Mouse (Mus musculus) cerebellum, adult 11-12 months (tissue): ENCODE measurements around the gene Rab7.
"Not testable (repeated sequence)": the region's sequence is repeated elsewhere in the genome, so short reads cannot be mapped to it uniquely, and the experiment has no call there.

Experiments used
- DNase-seq: peaks from one replicate; pipeline ENCODE4 v3.0.0; 2022

Rab7 gene

GRCm38 (mm10) chr6:87997706-87998265 is 47.3 kb downstream of the Rab7 start:
- peak; percentile 63 for DNase-seq

DNA sequence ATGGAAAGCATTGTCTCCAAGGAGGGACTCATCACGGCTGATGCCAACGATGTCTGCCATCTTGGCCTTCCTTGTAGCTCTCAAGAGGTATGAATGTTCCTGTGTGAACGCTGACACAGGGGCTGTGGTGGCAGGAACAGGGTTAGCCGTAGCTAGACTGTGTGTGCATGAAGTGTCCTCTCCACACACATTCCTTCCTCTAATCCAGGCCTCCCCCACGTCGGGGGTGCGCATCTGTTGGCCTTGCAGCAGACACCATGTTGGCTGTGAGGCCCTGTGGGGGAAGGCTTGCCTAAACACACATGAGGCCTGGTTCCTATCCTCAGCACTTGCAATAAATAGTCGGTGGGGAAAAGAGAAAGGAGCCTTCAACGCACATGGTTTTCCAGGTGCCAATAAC is 48.5 kb downstream of the Rab7 start:
- DNase-seq = no peak

GRCm38 (mm10) chr6:87995519-87995918 is 49.6 kb downstream of the Rab7 start:
- no peak for DNase-seq

- no peak for DNase-seq
Observed at GRCm38 (mm10) chr6:87993790-87994571, 51.1 kb downstream of the Rab7 start.

DNA sequence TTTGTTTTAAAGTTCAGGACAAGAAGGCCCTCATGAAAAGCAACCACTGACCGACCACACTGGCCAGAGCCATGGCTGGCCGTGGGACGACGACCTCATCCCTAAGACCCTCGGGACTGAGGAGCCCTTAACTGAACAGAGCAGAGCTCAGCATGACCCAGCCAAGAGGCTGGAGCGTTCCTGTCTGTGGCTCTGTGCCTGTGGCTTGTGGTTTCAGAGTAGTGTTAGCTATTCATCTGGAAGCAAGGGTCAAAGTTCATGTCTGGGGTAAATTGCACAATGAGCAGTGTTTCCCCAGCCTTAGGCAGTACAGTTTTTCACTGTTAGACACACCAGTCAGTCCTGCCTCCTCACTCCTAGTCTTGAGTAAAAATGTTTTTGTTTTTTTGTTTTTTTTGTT is 52.3 kb downstream of the Rab7 start:
- no peak for DNase-seq

GRCm38 (mm10) chr6:87991886-87992285 is 53.2 kb downstream of the Rab7 start:
- no peak for DNase-seq

DNA sequence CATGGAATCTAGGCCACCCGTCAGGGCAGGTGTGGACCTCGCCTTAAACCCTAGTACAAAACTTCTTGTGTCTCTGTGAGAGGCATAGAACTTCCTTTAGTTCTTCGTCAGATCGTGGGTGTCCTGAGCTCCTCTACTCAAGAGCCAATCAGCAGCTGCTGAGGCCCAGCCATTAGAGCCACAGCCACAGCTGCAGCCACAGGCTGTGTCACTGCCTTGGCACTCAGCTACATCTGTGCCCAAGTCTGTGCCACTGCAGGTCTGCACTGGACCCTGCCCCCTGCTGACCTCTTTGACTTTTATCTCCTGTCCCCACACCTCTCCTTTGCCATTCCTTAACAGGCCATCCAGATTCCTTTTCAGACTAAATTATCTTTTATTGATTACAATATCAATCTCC is 53.9 kb downstream of the Rab7 start:
- no peak for DNase-seq

DNA sequence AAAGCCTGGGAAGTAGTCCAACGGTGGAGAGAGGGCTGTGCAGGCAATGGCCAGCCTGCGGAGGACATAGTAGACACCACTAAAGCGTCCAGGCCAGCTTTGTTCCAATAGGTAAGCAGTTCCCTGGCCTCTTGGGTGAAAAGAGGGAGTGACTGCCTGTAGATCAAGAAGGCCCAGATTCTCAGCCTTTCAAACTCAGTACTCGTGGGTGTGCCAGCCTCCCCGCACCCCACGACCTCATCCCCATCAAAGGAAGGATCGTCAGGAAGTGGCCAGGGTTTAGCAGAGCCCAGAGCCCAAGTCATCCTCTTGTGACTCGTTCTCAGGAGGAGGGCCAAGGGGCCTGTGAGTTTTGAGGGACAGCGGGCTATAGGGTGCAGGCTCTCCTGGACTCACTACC is 62.6 kb downstream of the Rab7 start:
- no peak for DNase-seq

DNA sequence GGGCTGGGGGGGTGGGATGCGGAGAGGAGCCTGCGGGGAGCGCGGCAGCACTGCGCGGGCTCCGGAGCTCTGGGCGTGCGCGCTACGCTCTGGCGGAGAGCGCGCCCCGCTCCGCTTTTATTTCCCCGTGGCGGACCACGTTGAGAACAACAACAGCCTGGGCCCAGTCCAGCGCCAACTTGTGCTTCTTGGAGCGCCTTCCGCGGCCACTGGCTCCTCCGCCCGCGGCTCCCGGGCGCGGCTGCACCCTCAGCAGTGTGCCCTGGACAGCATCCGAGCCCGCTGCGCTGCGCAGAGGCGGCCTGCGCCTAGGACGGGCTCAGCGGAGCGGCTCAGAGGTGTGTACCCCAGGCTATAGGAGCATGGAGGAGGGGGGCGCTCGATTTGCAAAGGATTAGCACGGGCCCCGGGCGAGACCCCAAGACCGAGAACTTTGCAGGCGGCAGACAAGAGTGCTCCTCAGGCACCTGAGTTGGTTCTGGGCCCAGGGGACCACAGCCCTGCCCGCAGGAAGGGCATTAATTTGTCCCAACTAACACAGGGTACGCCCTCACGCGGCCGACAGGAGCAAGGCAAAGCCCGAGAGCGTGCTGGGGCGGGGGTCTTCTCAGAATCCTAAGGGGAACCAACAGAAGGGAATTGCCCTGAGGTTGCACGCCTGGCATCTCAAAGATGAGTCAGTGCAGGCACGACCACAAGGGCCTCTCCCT is 63.4 kb downstream of the Rab7 start, which contains the start of gene H1fx:
Gene H1fx (minus strand): TSS at position 91 of the 710 bp plus-strand sequence.
- DNase-seq = peak; percentile 75

- no peak for DNase-seq
Observed at GRCm38 (mm10) chr6:87981030-87981485, 64.0 kb downstream of the Rab7 start.

DNA sequence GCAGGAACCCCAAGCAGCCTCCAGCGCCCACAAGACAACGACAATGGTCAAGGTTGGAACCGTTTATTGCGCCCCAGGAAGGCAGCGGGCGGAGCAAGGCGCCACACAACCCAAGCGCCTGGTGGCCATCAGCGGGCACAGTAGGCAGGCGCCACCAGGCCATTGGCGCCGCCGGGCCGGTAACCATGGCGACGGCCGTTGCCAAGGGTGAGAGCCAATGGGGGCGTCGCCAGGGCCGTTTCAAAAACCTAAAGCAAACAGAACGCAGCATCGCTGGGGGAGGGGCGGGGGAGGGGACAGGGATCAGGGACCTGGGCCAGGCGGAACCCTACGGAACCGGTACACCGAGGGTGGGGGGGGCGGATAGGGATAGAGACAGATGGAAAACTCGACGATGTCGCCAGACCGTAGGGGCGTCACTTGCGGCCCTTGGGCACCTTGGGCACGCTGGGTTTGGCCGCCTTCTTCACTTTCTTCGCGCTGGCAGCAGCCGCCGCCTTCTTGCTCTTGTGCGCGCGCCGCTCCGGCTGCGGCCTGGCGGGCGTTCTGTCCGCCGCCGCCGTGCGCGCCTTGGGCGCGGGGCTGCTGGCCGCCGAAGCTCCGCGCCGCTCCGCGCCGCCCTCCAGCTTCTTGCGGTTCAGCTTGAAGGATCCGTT is 64.6 kb downstream of the Rab7 start:
- peak; percentile 84 for DNase-seq

DNA sequence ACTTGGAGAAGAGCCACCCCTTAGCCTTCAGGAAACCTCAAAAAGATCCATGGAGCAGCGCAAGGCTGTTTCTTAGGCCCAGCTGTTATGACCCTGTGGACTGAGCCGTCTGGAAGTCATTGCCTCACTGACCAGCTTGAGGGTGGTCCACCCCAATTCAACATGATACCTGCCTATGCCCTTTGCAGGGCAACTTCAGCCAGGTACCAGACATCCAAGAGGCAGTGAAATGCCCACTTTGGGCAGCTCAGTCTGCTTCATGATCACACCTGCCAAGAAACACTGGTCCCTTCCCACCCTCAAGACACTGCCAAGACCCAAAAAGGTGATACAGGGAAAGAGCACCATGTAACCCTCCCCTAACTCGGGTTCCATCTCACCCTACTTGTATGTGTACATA is 65.3 kb downstream of the Rab7 start:
- DNase-seq = no peak

DNA sequence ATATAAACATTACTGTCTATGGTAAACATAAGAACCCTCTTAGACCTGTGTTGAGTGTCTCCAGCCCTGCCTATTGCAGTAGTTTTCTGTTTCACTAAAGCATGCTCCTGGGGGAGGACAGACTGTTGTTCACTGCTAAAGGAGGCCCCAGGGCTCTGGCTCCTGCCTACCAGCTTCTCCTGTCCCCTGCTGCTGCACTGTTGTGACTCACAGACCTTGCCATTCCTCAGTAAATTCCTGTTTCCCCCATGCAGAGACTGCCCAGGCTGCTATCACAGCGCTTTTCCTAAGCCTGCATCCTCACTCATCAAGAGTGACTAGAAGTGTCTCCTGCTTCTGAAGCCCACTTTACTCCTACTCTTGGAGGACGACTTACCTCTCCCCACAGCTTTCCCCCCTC is 75.0 kb downstream of the Rab7 start:
- DNase-seq = no peak

GRCm38 (mm10) chr6:87962457-87962856 is 82.6 kb downstream of the Rab7 start:
- DNase-seq = not testable (repeated sequence)
